Mouse (Mus musculus) small intestine, adult 2 months (tissue): Measurements from ENCODE around the gene Myod1. TPM values are rescaled to one million over a fixed set of nuclear protein-coding genes. Genes with fewer than 3 reads are reported as not detected.

ENCODE experiments used
- H3K27ac ChIP-seq: fragments of 200-500 bp; 2 replicates; pipeline ENCODE4 v1.5.1; 2012; ENCODE audit warnings: low read depth, low read length, control low read depth, inconsistent platforms; ENCODE audit not compliant: insufficient read depth
- H3K27me3 ChIP-seq: fragments of 200-500 bp; 2 replicates; pipeline ENCODE4 v1.6.1; 2012; ENCODE audit warnings: mild to moderate bottlenecking, moderate library complexity, low read length, inconsistent platforms; ENCODE audit not compliant: control insufficient read depth, insufficient read depth
- H3K36me3 ChIP-seq: fragments of 200-500 bp; 2 replicates; pipeline ENCODE4 v1.6.1; 2012; ENCODE audit warnings: mild to moderate bottlenecking, low read length, control low read depth, inconsistent platforms; ENCODE audit not compliant: control insufficient read depth, insufficient read depth
- H3K4me1 ChIP-seq: fragments of 200-500 bp; 2 replicates; pipeline ENCODE4 v1.6.1; 2012; ENCODE audit warnings: low read length, inconsistent platforms, mixed read lengths; ENCODE audit not compliant: control insufficient read depth, insufficient read depth, insufficient read length
- H3K4me3 ChIP-seq: fragments of 200-500 bp; 2 replicates; pipeline ENCODE4 v1.5.1; 2012; ENCODE audit warnings: low read depth, mild to moderate bottlenecking, control low read depth, inconsistent platforms, low read length, moderate library complexity
- CTCF ChIP-seq: fragments of 200-500 bp; IDR thresholded peaks from 2 replicates; pipeline ENCODE4 v1.5.1; 2012; ENCODE audit warnings: low read depth, mild to moderate bottlenecking, control low read depth, inconsistent platforms, low read length, moderate library complexity, mixed read lengths; ENCODE audit not compliant: insufficient replicate concordance, insufficient read length; ENCODE audit errors: extremely low read depth
- POLR2A ChIP-seq: fragments of 200-500 bp; IDR thresholded peaks from 2 replicates; pipeline ENCODE4 v1.6.1; 2012; ENCODE audit warnings: low read depth, mild to moderate bottlenecking, control low read depth, inconsistent platforms, low read length, moderate library complexity
- WGBS: fragments of 180-500 bp; shearing (Covaris S2); methylation state at CpG from one replicate; pipeline ENCODE4 v1.1.7; 2018; 5-methylcytosine and 5-hydroxymethylcytosine counted together
- polyA plus RNA-seq: library from polyadenylated mRNA; depleted of rRNA; stranded (reverse); fragments of >200 nt; gene quantifications from 2 replicates; pipeline ENCODE4 v1.2.3, GENCODE M21; 2012; rRNA removed

Gene Myod1
- not detected in 2 replicates for polyA plus RNA-seq

GRCm38 (mm10) chr7:46376172-46377007, at the start of gene Myod1:
Gene Myod1, plus strand, starts transcription at chr7:46376474.
- peaks cover 19% of the 10 kb centered on the region for H3K27me3 ChIP-seq
- H3K4me3 ChIP-seq = no peak within 1 kb of the TSS
- no peaks in the 10 kb centered on the region for H3K36me3 ChIP-seq
- TF ChIP-seq CTCF (no peak), POLR2A (no peak)
- H3K4me1 ChIP-seq = no peaks in the 10 kb centered on the region
- 8% methylated on average over 44 of the region's 44 CpGs for WGBS
- no peak within 1 kb of the TSS for H3K27ac ChIP-seq

- TF ChIP-seq CTCF = no peak
- TF ChIP-seq POLR2A = no peak
- WGBS = 58% methylated on average over 4 of the region's 4 CpGs
- H3K36me3 ChIP-seq = no peaks in the 10 kb centered on the region
- H3K4me1 ChIP-seq = no peaks in the 10 kb centered on the region
- H3K27ac ChIP-seq = no peak overlapping the region
- no peak overlapping the region for H3K4me3 ChIP-seq
- H3K27me3 ChIP-seq = no peaks in the 10 kb centered on the region
These were observed 48.4 kb upstream of the Myod1 start for GRCm38 (mm10) chr7:46327896-46328295.

- no peaks in the 10 kb centered on the region for H3K4me1 ChIP-seq
- H3K4me3 ChIP-seq = no peak overlapping the region
- no peaks in the 10 kb centered on the region for H3K27me3 ChIP-seq
- 85% methylated on average over 9 of the region's 9 CpGs for WGBS
- no peak overlapping the region for H3K27ac ChIP-seq
- H3K36me3 ChIP-seq = no peaks in the 10 kb centered on the region
- no peak for TF ChIP-seq CTCF
- no peak for TF ChIP-seq POLR2A
These were observed 38.9 kb upstream of the Myod1 start for GRCm38 (mm10) chr7:46337397-46337796.

GRCm38 (mm10) chr7:46339818-46340217, 36.5 kb upstream of the Myod1 start:
- no peak overlapping the region for H3K27ac ChIP-seq
- TF ChIP-seq CTCF (no peak), POLR2A (no peak)
- H3K36me3 ChIP-seq = no peaks in the 10 kb centered on the region
- no peaks in the 10 kb centered on the region for H3K27me3 ChIP-seq
- H3K4me1 ChIP-seq = no peaks in the 10 kb centered on the region
- no peak overlapping the region for H3K4me3 ChIP-seq
- 43% methylated on average over 3 of the region's 3 CpGs for WGBS

GRCm38 (mm10) chr7:46340295-46340694, 36.0 kb upstream of the Myod1 start:
- no peak overlapping the region for H3K4me3 ChIP-seq
- H3K36me3 ChIP-seq = no peaks in the 10 kb centered on the region
- no peaks in the 10 kb centered on the region for H3K4me1 ChIP-seq
- no peaks in the 10 kb centered on the region for H3K27me3 ChIP-seq
- WGBS = 77% methylated on average over 5 of the region's 5 CpGs
- no peak overlapping the region for H3K27ac ChIP-seq
- TF ChIP-seq CTCF (no peak), POLR2A (no peak)

- 82% methylated on average over 9 of the region's 9 CpGs for whole genome bisulfite sequencing
- Histone ChIP-seq H3K4me1 (no peaks in the 10 kb centered on the region), H3K36me3 (no peaks in the 10 kb centered on the region), H3K27ac (no peak overlapping the region), H3K4me3 (no peak overlapping the region), H3K27me3 (no peaks in the 10 kb centered on the region)
- TF ChIP-seq POLR2A (no peak), CTCF (no peak)
These were observed 34.8 kb upstream of the Myod1 start for GRCm38 (mm10) chr7:46341471-46341870.

GRCm38 (mm10) chr7:46347692-46348091, 28.6 kb upstream of the Myod1 start:
- Histone ChIP-seq H3K27ac (no peak overlapping the region), H3K4me3 (no peak overlapping the region), H3K36me3 (no peaks in the 10 kb centered on the region), H3K4me1 (no peaks in the 10 kb centered on the region), H3K27me3 (peaks cover 11% of the 10 kb centered on the region; the same call in 1 of the 2 replicates)
- TF ChIP-seq CTCF = no peak
- TF ChIP-seq POLR2A = no peak
- 34% methylated on average over 4 of the region's 4 CpGs for WGBS
